Mouse (Mus musculus) cerebellum, adult 9-10 months (tissue): ENCODE measurements around the gene P2ry2.

Experiments
- DNase-seq: peaks from one replicate; pipeline ENCODE4 v3.0.0; 2022

The P2ry2 gene

DNA sequence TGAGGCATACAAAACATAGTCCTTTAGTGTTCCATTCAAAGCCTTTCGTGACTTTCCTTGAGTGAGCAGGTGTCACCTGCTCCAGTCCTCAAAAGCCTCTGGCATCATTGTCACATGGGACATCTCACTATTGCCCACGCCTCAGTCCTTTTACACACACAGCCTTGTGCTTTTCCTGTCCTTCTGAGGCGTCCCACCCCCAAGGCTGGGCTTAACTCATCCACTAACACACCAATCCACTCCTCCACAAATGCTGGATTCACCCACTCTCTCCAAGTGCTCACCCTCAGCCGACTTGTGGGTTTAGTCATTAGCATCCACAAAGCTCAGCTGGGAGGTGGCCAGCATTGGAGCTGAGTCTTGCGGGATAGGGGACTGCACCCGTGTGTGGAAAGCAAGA is 4.8 kb upstream of the P2ry2 start:
- no peak for DNase-seq

DNA sequence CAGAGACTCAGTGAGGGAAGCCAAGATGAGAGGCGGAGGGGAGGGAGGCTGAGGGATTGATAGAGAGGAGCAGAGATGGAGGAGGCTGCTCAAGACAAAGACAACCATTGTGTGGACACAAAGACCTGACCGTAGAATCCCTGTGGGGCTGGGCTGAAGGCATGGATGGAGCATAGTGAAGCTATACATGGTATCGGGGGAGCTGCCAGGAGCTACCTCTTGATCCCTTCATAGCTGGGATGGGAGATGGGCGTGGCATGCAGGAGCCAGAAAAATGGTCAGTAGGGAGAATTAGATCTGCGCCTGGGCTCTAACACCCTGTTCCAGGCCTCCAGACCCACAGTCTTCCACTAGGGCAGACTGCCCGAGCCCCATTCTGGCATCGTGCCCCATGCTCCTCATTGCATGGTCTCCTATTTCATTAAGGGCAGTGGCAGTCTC is 4.4 kb upstream of the P2ry2 start:
- DNase-seq: no peak

DNA sequence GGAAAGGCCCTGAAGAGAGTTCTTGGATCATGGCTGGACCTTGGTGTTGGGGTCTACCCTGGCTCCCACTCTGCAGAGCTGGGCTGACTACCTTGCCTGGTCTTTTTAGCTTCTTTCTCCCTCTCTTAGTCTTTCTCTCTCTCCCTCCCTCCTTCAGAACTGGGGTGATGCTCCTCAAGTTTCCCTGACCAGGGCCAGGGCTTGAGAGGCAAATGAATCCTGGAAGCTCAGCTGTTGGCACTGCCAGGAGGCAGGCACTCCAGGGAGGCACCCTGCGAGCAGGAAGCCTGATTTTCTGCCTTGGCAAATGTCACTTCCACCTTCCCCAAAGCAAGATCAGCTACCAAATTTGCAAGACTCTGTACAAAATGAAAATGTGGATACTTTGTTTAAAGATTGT is 2.3 kb upstream of the P2ry2 start:
- no peak for DNase-seq

DNA sequence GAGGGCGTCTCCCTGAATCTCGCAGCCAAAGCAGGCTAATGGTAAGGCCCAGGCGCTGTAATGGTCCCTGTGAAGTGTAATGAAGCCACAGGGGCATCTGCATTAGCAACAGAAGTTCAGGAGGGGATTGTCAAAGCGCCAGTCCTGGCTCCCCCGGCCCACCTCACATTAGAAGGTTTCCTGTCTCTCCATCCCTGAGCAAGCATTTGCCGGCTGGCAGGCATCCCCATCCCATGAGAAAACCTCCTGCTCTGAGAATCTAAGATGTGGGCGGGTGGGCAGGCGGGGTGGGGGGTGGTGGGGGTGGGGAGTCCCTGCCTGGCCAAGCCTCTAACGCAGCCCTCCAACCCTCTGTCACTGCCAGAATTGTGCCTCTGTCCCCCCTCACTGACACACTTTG is 1.4 kb upstream of the P2ry2 start:
- DNase-seq: no peak

DNA sequence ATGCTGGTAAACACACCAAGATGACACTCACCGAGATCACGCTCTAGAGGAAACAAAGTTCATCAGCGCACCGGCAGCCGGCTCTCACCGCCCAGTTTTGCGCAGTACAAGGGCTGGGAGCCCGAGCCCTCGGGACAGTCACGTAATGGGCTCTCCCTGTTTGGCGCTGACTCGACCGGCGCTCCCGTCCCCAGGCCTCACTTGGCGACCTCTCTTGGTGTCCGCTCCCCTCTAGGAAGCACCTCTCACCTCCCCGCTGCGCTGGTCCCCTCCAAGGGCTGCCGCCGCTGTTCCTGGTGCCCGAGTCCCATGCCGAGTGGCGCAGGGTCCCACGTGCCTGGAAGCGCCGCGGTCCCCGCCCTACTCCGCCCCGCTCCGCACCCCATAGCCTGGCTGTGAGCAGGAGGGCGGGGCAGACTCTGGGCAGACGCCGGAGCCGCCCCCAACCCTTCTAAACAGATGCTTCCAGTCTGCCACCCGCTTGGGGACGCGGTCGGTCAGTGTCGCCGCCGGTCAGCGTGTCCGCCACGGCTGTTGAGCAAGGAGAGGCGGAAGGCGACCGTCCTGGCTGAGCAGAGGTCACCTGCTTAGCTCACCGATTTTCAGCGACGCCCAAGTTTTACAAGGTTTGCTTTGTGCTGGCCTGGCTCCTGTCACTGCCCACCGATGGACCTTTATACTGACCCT is 842 bp downstream of the P2ry2 start:
- DNase-seq: no peak

DNA sequence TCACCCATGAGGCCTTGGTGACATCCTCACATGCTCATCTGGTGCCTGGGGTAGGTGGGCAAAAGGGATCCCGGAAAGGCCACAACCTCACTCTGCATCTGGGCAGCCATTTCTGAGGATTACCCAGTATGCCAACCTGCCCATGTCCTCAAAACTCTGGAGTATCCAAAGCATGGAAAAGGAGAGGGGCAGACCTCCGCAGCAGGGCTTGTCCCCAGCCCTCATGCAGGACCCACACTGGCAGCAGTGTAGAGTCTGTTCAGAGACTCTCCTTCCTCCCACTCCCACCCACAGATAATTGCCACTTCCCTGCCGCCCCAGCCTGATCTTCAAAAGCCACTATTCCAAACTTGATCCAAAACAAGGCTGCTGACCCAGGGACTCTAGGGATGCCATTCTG is 1.9 kb downstream of the P2ry2 start:
- DNase-seq: no peak

DNA sequence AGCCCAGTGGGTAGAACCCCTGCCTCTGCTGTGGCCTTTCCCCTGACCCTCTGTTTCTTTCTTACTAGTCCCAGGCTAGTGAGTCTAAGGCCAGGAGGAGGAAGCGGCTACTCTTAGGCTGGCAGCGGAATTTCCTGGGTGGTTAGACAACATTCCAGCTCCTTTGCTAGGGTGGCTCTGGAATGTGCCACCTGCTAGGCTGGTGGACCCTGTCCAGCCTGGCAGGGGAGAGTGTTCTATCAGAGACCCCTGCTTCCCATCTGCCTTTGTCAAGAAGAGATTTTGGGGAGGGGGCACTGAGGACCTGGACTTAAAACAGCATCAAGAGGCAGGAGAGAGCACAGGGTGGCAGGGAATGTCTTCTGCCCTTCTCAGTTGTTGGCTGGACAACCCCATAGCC is 6.5 kb downstream of the P2ry2 start:
- DNase-seq: no peak

DNA sequence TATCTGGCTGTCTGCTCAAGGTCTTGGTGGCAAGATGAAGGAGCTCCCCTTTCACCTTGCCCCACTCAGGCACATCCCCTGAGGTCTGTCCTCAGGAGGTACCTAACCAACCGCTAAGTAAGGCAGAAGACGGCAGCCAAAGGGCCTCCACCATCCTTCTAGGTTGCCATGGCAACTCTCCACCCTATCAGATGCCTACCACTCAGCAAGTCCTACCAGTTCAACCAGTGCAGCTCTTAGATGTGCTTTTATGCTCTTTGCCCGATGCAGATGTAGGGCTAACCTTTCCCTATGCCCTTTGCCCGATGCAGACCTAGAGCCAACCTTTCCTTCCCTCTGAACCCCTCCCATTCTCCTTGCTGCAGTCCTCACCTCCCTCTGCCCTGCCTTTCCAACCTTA is 7.5 kb downstream of the P2ry2 start:
- no peak for DNase-seq

DNA sequence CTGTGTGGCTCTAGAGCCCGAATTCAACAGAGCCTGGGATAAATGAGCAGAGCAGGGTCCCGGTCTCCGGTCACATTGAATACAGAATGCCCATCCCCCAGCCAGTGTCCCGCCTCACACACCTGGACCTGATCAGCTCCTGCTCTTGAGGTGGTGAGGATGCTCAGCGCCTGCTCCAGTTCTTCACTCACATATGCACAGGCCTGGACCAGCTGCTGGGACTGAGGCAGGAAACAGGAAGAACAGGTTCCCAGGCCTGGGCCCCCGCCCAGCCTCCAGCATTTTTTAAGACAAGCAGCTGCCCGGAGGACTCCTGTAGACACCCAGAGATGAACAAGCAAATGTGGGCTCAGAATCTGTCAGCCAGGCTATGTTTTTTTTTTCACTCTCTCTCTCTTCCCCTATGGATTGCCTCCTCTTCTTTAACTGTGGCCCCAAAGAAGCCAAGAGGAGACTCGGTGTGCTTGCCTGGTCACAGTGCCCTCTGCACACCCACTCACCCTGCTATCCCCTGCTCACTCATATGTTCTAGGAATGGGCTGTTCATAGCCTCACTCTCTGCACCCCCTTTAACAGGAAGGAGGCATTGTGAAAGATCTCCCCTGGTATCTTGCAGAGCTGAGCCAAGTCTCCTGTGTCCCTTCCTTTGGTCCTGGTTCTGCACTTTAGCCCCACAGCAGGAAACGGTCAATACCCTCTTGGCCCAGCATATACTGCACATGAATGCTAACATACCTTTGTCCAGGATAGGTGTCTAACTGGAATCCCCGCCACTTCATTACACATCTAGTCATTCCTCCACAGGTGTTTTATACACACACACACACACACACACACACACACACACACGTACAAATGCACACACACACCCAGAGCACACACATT is 9.0 kb downstream of the P2ry2 start:
- DNase-seq: no peak

DNA sequence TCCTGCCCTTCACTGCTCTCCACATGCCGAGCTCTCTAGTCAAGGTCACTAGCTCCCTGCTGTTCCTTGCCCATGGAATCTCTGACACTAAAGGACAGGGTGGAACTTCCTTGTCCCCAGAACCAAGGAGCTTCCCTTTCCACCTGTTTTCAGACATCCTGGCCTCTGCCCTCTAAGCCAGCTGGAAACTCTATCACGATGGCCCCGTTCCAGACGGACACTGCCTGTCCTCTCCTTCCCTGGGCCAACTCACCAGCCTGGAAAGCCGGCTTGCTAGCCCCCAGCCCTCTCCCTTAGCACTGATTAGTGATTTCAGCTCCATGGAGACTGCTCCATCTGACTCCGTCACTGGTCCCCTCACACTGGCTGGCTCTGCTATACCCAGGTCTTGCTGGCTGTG is 10.4 kb downstream of the P2ry2 start:
- DNase-seq: no peak

DNA sequence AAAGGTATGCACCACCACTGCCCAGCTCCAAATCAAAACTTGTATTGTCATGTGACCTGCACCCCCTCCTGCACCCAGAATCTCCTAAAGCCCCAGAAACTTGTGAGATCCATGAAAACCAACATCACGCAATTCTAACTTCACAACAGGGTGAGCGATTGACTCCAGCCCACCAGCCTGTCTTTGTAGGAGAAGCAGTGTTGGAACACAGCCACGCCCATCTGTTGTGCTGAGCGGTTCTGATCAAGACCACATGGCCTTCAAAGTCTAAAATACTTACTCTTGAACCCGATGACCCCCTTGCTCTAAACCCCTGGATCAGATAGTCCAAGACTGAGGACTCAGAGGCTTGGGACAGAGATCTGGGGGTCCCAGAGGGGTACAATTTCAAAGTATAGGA is 13.0 kb downstream of the P2ry2 start:
- DNase-seq: no peak

DNA sequence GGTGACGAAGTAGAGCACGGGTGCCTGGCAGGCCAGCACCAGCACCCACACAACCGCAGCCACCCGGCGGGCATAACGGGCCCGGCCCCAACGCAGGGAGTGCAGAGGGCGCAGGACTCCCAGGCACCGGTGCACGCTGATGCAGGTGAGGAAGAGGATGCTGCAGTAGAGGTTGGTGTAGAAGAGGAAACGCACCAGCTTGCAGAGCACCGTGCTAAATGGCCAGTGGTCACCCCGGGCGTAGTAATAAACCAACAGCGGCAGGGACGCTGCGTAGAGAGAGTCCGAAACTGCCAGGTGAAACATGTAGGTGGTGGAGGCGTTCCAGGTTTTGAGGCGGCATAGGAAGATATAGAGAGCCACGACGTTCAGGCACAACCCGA is 14.1 kb downstream of the P2ry2 start:
- DNase-seq: no peak

DNA sequence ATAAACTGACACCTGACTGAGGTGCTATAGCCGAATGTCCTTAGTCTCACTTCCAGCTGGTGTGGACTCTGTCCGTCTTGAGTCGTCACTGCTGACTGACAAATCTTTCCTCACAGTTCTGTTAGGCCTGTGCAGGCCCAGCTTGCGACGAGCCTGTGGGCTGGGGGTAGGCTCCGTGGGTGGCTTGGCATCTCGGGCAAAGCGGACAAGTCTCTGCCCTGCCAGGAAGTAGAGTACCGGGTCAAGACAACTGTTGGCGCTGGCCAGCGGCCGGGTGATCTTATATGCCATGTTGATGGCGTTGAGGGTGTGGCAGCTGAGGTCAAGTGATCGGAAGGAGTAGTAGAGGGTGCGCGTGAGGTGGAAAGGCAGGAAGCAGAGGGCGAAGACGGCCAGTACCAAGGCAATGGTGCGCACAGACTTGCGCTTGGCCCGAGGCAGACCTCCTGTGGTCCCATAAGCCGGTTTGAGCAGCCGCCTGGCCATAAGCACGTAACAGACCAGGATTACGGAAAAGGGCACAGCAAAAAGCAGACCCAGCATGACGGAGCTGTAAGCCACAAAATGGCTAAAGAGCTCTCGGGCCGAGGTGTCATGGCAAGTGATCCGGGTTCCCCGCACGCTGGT is 14.6 kb downstream of the P2ry2 start:
- DNase-seq: peak; percentile 5

DNA sequence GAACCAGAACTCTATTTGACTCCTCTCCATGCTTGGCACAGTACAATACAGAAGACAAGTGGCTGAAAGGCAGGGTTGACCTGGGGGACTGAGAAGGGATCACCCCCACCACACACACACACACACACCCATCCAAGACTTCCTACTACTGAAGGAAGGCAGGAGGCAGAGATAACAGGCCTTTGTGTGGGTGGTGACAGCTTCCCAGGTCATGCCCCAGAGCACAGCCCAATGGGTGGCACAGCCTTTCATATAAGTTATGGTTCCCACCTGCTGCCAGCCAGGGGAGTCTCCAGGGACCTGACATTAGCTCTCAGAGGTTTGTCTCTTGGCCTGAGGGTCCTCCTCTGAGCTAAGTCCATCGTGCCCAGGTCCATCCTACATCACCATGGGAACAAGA is 15.5 kb downstream of the P2ry2 start:
- DNase-seq: no peak

DNA sequence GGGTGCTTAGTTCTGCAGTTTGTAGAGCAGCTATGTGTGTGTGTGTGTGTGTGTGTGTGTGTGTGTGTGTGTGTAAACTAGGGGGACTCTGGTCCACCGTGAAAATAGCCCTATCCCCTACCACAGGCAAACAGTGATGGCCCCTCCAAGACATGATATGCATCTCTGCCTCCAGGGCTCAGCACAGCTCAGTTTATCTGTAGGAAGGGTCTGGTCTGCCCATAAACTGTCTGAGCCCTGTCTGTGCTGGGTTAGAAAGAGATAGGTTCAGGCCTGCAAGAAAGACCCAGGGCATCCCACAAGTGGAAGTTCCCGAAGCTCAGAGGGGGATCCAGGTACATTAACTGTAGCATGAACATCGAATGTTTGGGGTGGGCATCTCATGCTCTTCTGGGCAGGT is 16.7 kb downstream of the P2ry2 start:
- no peak for DNase-seq

DNA sequence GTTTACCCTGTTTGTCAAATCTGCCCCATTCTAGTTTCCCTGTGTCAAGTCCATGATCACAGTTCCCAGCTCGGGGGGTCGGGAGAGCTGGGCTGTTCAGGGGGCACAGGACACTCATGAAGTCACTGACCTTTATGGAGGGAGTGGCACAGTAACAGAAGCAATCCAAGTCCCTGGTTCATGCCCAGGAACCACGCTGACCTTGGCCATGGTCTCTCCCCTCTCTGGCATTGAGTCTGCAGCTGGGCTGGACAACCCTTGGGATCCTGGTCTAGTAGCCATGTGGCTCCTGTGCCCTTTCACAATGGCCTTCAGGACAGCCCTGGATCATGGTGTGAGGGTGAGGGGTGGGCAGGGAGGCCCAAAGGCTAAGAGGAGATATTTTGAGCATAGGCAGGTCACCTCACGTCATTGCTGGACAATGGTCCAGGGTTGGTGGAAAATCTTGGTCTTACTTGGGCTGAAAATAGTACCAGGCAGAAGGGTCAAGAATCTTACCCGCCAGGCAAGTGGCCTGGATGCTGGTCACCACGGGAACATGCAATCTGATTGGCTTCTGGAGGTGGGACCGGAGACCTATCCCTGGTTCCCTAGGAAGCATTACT is 17.3 kb downstream of the P2ry2 start:
- no peak for DNase-seq

DNA sequence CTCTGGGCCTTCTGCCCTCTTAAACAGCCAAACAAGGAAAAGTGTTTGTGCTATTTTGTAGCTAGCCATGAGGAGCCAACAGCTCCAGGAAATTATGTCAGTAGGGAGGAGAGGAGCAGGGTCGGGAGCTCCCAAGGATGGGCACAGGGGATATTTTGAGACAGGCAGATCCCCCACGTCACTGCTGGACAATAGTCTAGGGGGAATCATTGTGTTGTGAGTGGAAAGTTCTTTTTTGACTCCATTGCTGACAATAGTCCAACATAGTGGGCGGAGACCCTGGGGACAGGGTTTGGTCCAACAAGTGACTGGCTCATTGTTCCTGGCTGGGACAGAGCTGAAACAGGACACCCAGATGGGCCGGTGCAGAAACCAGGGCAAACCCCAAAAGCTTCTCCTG is 19.5 kb downstream of the P2ry2 start:
- no peak for DNase-seq

DNA sequence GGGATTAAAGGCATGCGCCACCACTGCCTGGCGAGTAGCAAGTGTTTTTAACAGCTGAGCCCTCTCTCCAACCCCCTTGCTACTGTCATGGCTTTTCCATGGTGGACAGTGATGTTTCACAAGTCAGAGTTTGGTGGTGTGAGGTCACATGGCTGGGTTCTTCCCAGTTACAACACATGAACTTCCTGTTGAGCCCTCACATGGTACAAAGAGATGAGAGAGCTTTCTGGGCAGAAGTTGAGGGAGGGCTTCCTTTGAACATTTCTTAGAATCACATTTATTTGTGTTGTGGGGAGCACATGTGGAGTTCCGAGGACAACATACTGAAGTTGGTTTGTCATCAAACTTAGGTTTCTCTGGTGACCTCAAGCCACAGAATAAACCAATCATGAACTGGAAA is 20.7 kb downstream of the P2ry2 start:
- DNase-seq: no peak

DNA sequence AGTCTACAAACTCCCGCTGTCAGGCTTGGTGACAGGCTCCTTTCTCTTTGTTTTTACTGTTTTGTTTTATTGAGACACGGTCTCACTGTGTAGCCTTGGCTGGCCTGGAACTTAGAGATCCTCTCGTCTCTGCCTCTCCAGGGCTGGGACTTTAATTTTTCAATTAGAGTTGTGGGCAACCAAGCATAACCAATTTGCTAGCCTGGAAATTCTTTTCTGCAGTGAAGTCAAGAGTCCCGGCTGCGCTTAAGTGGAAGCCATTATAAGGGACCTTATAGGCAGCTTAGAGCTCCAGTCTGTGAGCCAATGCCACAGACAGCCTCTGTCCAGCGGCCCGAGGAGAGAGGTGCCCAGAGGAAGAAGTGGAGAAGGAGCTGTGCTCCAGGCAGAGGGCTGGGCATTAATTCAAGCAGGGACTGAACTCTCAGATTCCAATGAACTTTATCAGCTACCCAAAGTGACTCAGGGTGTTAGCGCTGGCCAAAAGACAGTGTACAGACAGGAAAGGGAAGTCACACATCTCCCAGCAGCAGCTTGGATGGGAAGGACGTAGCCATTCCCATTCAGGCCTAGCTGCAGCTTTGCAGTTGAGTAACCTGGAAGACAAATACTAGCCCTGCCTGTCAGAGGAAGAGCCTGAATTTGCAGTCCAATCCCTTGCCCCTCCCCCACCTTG is 21.9 kb downstream of the P2ry2 start:
- DNase-seq: no peak

DNA sequence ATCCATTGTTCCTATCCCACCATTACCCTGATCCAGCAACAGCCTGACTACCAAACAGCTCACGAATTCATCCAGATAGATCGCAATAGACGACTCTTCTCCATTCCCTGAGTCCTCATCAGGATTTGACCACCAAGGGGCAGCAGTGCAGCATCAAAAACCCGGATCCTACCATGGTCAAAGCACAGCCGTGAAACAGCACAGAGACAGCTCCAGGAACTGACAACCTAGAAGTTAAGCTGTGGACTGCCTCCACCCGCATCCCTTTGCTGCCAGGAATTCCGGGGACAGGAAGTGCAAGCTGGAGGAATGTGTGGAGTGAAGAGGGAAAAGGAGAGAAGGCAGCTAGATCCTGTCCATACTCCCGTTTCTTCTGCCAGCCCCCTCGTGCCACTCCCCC is 24.6 kb downstream of the P2ry2 start:
- peak; percentile 23 for DNase-seq

DNA sequence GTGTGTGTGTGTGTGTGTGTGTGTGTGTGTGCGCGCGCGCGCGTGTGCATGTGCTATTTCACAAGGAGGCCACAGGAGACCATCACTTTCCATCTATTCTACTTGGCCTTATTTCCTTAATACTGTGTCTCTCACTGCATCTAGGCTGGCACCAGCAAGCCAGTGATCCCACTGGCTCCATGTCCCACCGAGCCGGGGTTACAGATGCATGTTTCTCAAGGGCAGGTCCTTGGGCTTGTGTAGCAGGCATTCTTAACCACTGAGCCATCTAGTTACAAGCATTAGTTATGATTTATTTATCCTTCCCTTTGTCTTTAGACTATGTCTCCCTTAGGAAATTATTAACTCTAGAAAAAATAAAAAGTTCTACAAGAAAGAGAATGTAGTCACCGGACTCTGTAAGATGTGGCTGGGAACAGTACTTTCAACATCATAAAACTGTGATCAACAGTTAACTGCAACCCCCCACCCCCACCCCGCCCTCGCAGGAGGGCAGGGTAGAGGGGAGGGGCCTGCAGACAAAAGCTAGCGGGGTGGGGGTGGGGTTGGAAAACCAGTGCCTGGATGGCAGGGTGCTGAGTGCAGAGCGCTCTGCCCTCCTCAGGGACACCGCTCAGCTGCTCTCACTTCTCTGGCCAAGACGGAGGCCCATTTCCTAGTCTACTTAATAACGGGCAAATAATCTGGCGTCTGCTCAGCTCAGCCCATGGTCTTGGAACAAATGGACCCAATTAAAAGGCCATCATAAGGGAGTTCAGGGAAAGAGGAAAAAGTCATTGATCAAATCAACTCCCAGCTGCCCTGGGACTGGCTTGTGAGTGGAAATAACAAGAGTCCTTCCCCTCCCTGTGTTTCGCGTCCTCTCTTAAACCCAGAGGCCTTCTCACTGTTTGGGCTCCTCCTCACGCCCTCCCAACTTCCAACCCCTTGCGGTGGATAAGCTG is 27.9 kb downstream of the P2ry2 start:
- DNase-seq: no peak

DNA sequence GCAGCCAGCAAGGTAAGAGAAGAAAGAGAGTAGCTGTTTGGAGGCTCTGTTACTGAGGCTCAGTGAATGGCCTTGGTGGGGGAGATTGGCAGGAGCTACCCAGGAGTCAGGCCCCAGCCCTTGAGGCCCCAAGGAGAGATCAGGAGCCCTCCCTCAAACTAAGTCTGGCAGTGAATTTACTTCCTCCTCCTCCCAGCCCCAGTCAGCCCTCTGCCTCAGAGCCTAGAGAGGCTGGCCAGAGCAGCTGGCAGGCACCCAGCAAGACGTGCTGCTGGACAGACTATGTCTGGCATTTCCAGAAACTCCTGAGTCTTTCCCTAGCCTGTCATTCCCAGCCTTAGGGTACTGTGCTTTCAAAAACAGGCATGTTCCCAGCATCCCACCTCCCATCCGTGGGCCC is 33.5 kb downstream of the P2ry2 start:
- no peak for DNase-seq
